Mouse (Mus musculus): ENCODE results near the gene Cgnl1. TPM values are rescaled to one million over a fixed set of nuclear protein-coding genes. Genes with fewer than 3 reads are reported as not detected.

The Cgnl1 gene
- polyA plus RNA-seq, 1 experiment from 2014 or later, result 4.3 TPM

DNA sequence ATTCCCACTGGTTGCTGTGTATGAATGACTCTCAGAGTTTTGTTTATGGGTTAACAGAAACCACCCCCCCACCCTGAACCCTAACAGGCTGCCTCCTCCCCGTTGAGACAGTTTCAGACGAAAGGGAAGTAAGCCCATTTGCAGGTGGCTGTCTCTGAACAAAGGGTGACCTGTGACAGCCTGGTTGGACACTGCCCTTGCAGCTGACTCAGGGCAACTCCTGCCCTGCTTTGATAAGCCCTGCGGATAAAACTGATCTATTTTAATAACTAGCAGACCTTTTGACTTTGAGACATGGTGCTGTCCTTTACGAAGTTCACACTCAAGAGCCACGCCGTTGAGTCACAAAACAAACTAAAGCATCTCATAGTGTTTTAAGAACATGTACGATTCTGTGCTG is 181.6 kb downstream of the Cgnl1 start:
- no peak for TF ChIP-seq CTCF (IDR thresholded peaks at IDR 0.05; ENCODE audit: low read depth)
- Histone ChIP-seq H3K9ac (ENCODE audit: low read depth, low read length) (no peak overlapping the region), H3K4me2 (replicated peaks; ENCODE audit: low read depth) (peak overlapping the region; percentile 24; the same call in 1 of the 2 replicates), H3K4me3 (ENCODE audit: low read depth, low read length) (no peak overlapping the region), H3K27ac (ENCODE audit: low read depth, low read length) (peak overlapping the region; percentile 46), H3K4me1 (replicated peaks; ENCODE audit: control insufficient read depth, insufficient read depth, low read length) (peaks cover 7% of the 10 kb centered on the region), H3K9me3 (ENCODE audit: control insufficient read depth) (no peaks in the 10 kb centered on the region), H3K27me3 (replicated peaks; ENCODE audit: control insufficient read depth, insufficient read depth, low read length) (no peaks in the 10 kb centered on the region), H3K36me3 (ENCODE audit: control insufficient read depth, insufficient read depth) (no peaks in the 10 kb centered on the region)
- peak; percentile 29; the same call in 1 of the 2 replicates for ATAC-seq
- WGBS, result 38% methylated on average over 7 of the region's 7 CpGs

DNA sequence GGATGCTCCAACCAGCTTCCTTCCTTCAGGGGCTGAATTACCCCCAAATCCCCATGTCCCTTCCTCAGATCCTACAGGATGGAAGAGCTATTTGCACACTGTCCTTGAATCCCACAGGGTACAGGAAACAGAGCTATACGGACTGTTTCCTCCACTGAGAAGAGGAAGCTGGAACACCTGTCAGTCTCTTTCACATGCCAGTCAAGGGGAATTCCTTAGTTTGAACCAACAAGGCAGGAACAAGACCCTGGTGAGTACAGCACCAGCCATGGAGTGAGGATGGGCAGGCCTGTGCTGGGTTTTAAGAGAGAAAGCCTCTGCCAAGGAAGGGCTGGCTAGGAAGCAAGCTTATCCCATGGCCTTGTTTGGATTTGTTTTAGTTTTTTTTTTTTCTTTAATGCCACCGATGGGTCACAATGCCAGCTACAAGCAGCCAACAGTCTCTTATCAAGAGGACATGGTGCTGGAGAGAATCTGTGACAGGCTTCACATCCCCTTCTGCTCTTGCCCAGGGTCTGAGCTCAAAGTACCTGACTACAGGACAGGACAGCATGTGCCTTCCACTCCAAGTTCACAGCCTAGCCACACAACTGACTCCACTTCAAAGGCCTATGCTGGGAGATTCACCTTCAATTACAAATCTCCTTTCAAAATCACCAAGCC is 182.3 kb downstream of the Cgnl1 start:
- H3K4me3 ChIP-seq (ENCODE audit: low read depth, low read length), result no peak overlapping the region
- no peaks in the 10 kb centered on the region for H3K9me3 ChIP-seq (ENCODE audit: control insufficient read depth)
- WGBS, result 64% methylated on average over 2 of the region's 2 CpGs
- H3K4me2 ChIP-seq (replicated peaks; ENCODE audit: low read depth), result no peak overlapping the region
- peak overlapping the region; percentile 46; the same call in 1 of the 2 replicates for H3K27ac ChIP-seq (ENCODE audit: low read depth, low read length)
- no peak overlapping the region for H3K9ac ChIP-seq (ENCODE audit: low read depth, low read length)
- H3K36me3 ChIP-seq (ENCODE audit: control insufficient read depth, insufficient read depth), result no peaks in the 10 kb centered on the region
- no peak for TF ChIP-seq CTCF (IDR thresholded peaks at IDR 0.05; ENCODE audit: low read depth)
- H3K27me3 ChIP-seq (replicated peaks; ENCODE audit: control insufficient read depth, insufficient read depth, low read length), result no peaks in the 10 kb centered on the region
- H3K4me1 ChIP-seq (replicated peaks; ENCODE audit: control insufficient read depth, insufficient read depth, low read length), result peaks cover 7% of the 10 kb centered on the region
- ATAC-seq, result no peak

DNA sequence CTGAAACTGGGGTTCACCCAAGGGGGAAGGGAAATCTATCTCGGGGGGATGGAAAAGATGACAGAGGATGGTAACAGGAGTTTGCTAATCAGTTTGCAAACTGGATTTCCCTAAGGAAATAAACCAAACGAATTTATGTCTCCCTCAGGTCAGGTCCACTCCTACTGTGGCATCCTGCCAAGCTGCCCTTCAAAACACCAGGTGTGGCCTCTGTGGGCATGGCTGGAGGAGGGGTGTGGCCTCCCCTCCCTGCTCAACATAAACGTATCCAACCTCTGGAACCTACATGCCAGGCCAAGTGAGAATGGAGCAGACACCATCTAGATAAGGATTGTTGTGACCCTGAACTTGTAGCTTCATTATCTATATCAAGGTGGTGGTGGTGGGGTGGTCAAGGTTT is 185.0 kb downstream of the Cgnl1 start:
- 23% methylated on average over 3 of the region's 3 CpGs for WGBS
- Histone ChIP-seq H3K9me3 (ENCODE audit: control insufficient read depth) (no peaks in the 10 kb centered on the region), H3K9ac (ENCODE audit: low read depth, low read length) (no peak overlapping the region), H3K27me3 (replicated peaks; ENCODE audit: control insufficient read depth, insufficient read depth, low read length) (no peaks in the 10 kb centered on the region), H3K4me3 (ENCODE audit: low read depth, low read length) (no peak overlapping the region), H3K36me3 (ENCODE audit: control insufficient read depth, insufficient read depth) (no peaks in the 10 kb centered on the region), H3K4me1 (replicated peaks; ENCODE audit: control insufficient read depth, insufficient read depth, low read length) (no peaks in the 10 kb centered on the region), H3K4me2 (replicated peaks; ENCODE audit: low read depth) (no peak overlapping the region), H3K27ac (ENCODE audit: low read depth, low read length) (peak overlapping the region; percentile 17; the same call in 1 of the 2 replicates)
- no peak for TF ChIP-seq CTCF (IDR thresholded peaks at IDR 0.05; ENCODE audit: low read depth)
- ATAC-seq, result peak; percentile 77

DNA sequence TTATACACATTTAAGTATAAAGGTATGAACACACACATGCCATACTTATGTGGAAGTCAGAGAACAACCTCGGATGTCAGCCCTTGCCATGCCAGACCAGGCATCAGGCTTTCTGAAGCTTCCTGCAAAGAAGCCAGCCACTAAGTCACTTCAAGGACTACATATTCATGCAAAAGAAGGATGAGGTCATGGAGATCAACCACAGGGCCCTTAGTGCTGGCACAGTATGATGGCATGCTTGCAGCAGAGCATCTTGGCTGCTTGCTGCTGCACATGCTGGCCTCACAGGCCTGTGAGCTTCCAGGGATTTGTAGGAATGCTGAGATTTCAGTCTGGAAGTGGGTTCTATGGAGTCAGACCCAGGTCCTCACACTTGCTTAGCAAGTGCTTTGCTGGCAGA is 188.6 kb downstream of the Cgnl1 start:
- no peak overlapping the region for H3K9ac ChIP-seq (ENCODE audit: low read depth, low read length)
- H3K4me2 ChIP-seq (replicated peaks; ENCODE audit: low read depth), result no peak overlapping the region
- no peaks in the 10 kb centered on the region for H3K4me1 ChIP-seq (replicated peaks; ENCODE audit: control insufficient read depth, insufficient read depth, low read length)
- H3K27me3 ChIP-seq (replicated peaks; ENCODE audit: control insufficient read depth, insufficient read depth, low read length), result no peaks in the 10 kb centered on the region
- no peaks in the 10 kb centered on the region for H3K36me3 ChIP-seq (ENCODE audit: control insufficient read depth, insufficient read depth)
- TF ChIP-seq CTCF (IDR thresholded peaks at IDR 0.05; ENCODE audit: low read depth), result no peak
- ATAC-seq, result no peak
- H3K27ac ChIP-seq (ENCODE audit: low read depth, low read length), result no peak overlapping the region
- 93% methylated on average over 1 of the region's 1 CpGs for WGBS
- H3K4me3 ChIP-seq (ENCODE audit: low read depth, low read length), result no peak overlapping the region
- H3K9me3 ChIP-seq (ENCODE audit: control insufficient read depth), result no peaks in the 10 kb centered on the region

DNA sequence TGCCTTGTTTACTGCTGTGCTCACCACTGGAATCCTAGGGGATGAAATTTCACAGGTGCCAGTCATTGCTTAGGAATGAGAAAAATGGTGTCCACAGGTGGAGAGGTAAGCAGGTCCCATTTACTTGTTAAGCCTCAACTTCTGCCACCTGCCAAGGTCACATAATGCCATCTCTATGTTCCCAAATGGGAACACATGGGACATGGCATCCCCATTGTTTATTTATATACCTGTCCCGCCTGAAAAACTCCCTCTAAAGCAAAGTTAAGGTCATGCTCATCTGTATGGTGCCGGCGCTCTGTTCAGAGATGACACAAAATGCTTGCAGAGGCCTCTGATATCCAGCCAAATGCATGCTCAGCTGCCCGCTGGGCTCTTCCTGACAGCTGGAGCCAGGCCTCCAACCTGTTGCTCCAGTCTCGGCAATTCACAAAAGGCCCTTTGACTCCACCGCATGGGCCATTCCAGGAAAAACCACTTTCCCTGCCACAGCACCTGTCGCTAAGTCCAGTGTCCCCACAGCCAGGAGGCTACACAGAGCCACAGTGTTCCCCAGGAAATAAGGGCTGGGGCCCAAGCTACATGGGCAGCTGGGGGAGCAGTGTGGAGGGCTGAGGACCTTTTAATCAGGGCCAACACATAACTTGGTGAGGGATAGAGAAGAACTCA is 192.4 kb downstream of the Cgnl1 start:
- ATAC-seq, result peak; percentile 79
- Histone ChIP-seq H3K27me3 (replicated peaks; ENCODE audit: control insufficient read depth, insufficient read depth, low read length) (no peaks in the 10 kb centered on the region), H3K4me1 (replicated peaks; ENCODE audit: control insufficient read depth, insufficient read depth, low read length) (no peaks in the 10 kb centered on the region), H3K9me3 (ENCODE audit: control insufficient read depth) (no peaks in the 10 kb centered on the region), H3K4me2 (replicated peaks; ENCODE audit: low read depth) (no peak overlapping the region), H3K36me3 (ENCODE audit: control insufficient read depth, insufficient read depth) (no peaks in the 10 kb centered on the region), H3K4me3 (ENCODE audit: low read depth, low read length) (no peak overlapping the region), H3K9ac (ENCODE audit: low read depth, low read length) (no peak overlapping the region), H3K27ac (ENCODE audit: low read depth, low read length) (no peak overlapping the region; the same call in 1 of the 2 replicates)
- TF ChIP-seq CTCF (IDR thresholded peaks at IDR 0.05; ENCODE audit: low read depth), result peak; percentile 37
- 46% methylated on average over 7 of the region's 7 CpGs for WGBS

Other genes with a start within 250 kb of the Cgnl1 start
- 9.7 and 12.0 TPM in 2 replicates for gene Myzap, start 179.2 kb downstream of the Cgnl1 start, polyA plus RNA-seq (2015; fragmentation: Nextera tagmentation; extraction: Ambion mirVana)

All from intestine, postnatal 0 days (tissue).